Mouse (Mus musculus): ENCODE measurements around the gene AF366264. TPM values are rescaled to one million over a fixed set of nuclear protein-coding genes. Genes with fewer than 3 reads are reported as not detected.

The AF366264 gene
- not detected in 2 replicates for polyA plus RNA-seq (2021; fragmentation: Nextera tagmentation)
- long read RNA-seq, experiment 1 = 0 reads
- long read RNA-seq, experiment 2 = 0 reads

GRCm38 (mm10) chr8:13838289-13838688, at the start of gene AF366264:
Gene AF366264, minus strand, starts transcription at chr8:13838389.

GRCm38 (mm10) chr8:13785250-13785763, 52.9 kb downstream of the AF366264 start, which contains the start of gene Upf3a:
Gene Upf3a, plus strand, starts transcription at chr8:13785615.

Other genes starting within 250 kb of the AF366264 start
- gene Rasa3, start 160.8 kb downstream of the AF366264 start, polyA plus RNA-seq (2021; fragmentation: Nextera tagmentation) = 20.2 and 22.2 TPM in 2 replicates
- gene Cfap97d2, start 132.5 kb downstream of the AF366264 start, polyA plus RNA-seq (2021; fragmentation: Nextera tagmentation) = 0.77 and 1.1 TPM in 2 replicates
- gene Cdc16, start 80.7 kb downstream of the AF366264 start, polyA plus RNA-seq (2021; fragmentation: Nextera tagmentation) = 35.6 and 37.0 TPM in 2 replicates
- 33.0 and 36.2 TPM in 2 replicates for gene Upf3a, start 52.8 kb downstream of the AF366264 start, polyA plus RNA-seq (2021; fragmentation: Nextera tagmentation)
- 13.8 and 15.5 TPM in 2 replicates for gene Champ1, start 31.3 kb upstream of the AF366264 start, polyA plus RNA-seq (2021; fragmentation: Nextera tagmentation)
- 119 and 130 TPM in 2 replicates for gene Coprs, start 51.9 kb upstream of the AF366264 start, polyA plus RNA-seq (2021; fragmentation: Nextera tagmentation)

Data from layer of hippocampus, adult 6 months (tissue).